Mouse (Mus musculus) midbrain, postnatal 0 days (tissue): ENCODE results near the gene Fpgt. TPM values are rescaled to one million over a fixed set of nuclear protein-coding genes. Genes with fewer than 3 reads are reported as not detected.

Experiments used
- ATAC-seq: fragments of 200-750 bp; cut with Nextera tagmentation; 2 replicates; pipeline ENCODE4 v1.8.0; 2017; ENCODE audit warnings: moderate number of reproducible peaks, mild to moderate bottlenecking, moderate TSS enrichment, moderate library complexity; ENCODE audit not compliant: low FRiP score
- DNase-seq: peaks from one replicate; pipeline ENCODE4 v3.0.0-alpha.2; 2015; ENCODE audit warnings: low spot score
- H3K27ac ChIP-seq: fragments of 300-500 bp; sonication (generic); 2 replicates; pipeline ENCODE4 v1.5.1; 2014; ENCODE audit warnings: low read depth, mild to moderate bottlenecking, low read length, mixed read lengths
- H3K27me3 ChIP-seq: fragments of 300-500 bp; sonication (generic); 2 replicates; pipeline ENCODE4 v1.6.1; 2014; ENCODE audit warnings: low read length, control low read depth, mixed read lengths; ENCODE audit not compliant: insufficient read depth
- H3K36me3 ChIP-seq: fragments of 300-500 bp; sonication (generic); 2 replicates; pipeline ENCODE4 v1.6.1; 2014; ENCODE audit warnings: low read length, control low read depth, mixed read lengths; ENCODE audit not compliant: insufficient read depth
- H3K4me1 ChIP-seq: fragments of 300-500 bp; sonication (generic); 2 replicates; pipeline ENCODE4 v1.6.1; 2014; ENCODE audit warnings: mild to moderate bottlenecking, control low read depth, antibody characterized with exemption, low read length, mixed read lengths; ENCODE audit not compliant: insufficient read depth
- H3K4me2 ChIP-seq: fragments of 300-500 bp; sonication (generic); 2 replicates; pipeline ENCODE4 v1.6.1; 2014; ENCODE audit warnings: low read depth, mild to moderate bottlenecking, low read length, mixed read lengths; ENCODE audit not compliant: poor library complexity, severe bottlenecking
- H3K4me3 ChIP-seq: fragments of 300-500 bp; sonication (generic); 2 replicates; pipeline ENCODE4 v1.5.1; 2014; ENCODE audit warnings: low read depth, mild to moderate bottlenecking, low read length, moderate library complexity
- H3K9ac ChIP-seq: fragments of 300-500 bp; sonication (generic); replicated peaks from 2 replicates; pipeline ENCODE4 v1.6.1; 2014; ENCODE audit warnings: mild to moderate bottlenecking, low read length, moderate library complexity, mixed read lengths; ENCODE audit not compliant: poor library complexity, severe bottlenecking
- H3K9me3 ChIP-seq: fragments of 300-500 bp; sonication (generic); 2 replicates; pipeline ENCODE4 v1.6.1; 2016; ENCODE audit warnings: low read length, control low read depth
- CTCF ChIP-seq: IDR thresholded peaks from 2 replicates; pipeline ENCODE4 v1.5.1; 2016; ENCODE audit warnings: antibody characterized with exemption, mild to moderate bottlenecking
- whole genome bisulfite sequencing: fragments of 180-500 bp; shearing (Covaris S2); extraction: QIAGEN DNeasy Blood & Tissue Kit; methylation state at CpG from one replicate; pipeline ENCODE4 v1.1.7; 2014; 5-methylcytosine and 5-hydroxymethylcytosine counted together
- polyA plus RNA-seq: library from polyadenylated mRNA; unstranded; fragments of >200 nt; fragmentation: Nextera tagmentation; extraction: Ambion mirVana; gene quantifications from 2 replicates; pipeline ENCODE4 v1.2.1, GENCODE M21; 2015
- total RNA-seq: library from RNA; depleted of rRNA; stranded (reverse); fragments of >200 nt; gene quantifications from 2 replicates; pipeline ENCODE4 v1.2.3, GENCODE M21; 2014

Fpgt gene
- total and polyA plus RNA-seq, 2 experiments from 2014 or later = 14.0 to 21.2 TPM

GRCm38 (mm10) chr3:155077908-155078307 is 15.3 kb downstream of the Fpgt start:
- H3K9ac ChIP-seq = no peak overlapping the region
- H3K4me2 ChIP-seq = no peak overlapping the region
- H3K27me3 ChIP-seq = no peaks in the 10 kb centered on the region
- H3K27ac ChIP-seq = no peak overlapping the region
- ATAC-seq (no peak), DNase-seq (no peak)
- 91% methylated on average over 4 of the region's 4 CpGs for WGBS
- H3K4me3 ChIP-seq = no peak overlapping the region
- TF ChIP-seq CTCF = no peak
- no peaks in the 10 kb centered on the region for H3K36me3 ChIP-seq
- no peaks in the 10 kb centered on the region for H3K4me1 ChIP-seq
- H3K9me3 ChIP-seq = no peaks in the 10 kb centered on the region

GRCm38 (mm10) chr3:155059449-155059822 is 33.8 kb downstream of the Fpgt start:
- no peak for ATAC-seq
- H3K4me3 ChIP-seq = no peak overlapping the region
- H3K4me1 ChIP-seq = no peaks in the 10 kb centered on the region
- no peak overlapping the region for H3K9ac ChIP-seq
- no peaks in the 10 kb centered on the region for H3K36me3 ChIP-seq
- no peak overlapping the region for H3K4me2 ChIP-seq
- DNase-seq = no peak
- H3K9me3 ChIP-seq = no peaks in the 10 kb centered on the region
- TF ChIP-seq CTCF = no peak
- no peak overlapping the region for H3K27ac ChIP-seq
- H3K27me3 ChIP-seq = no peaks in the 10 kb centered on the region

GRCm38 (mm10) chr3:155058800-155059448 is 34.3 kb downstream of the Fpgt start:
- no peaks in the 10 kb centered on the region for H3K27me3 ChIP-seq
- ATAC-seq (no peak), DNase-seq (no peak)
- H3K4me3 ChIP-seq = no peak overlapping the region
- no peaks in the 10 kb centered on the region for H3K36me3 ChIP-seq
- TF ChIP-seq CTCF = no peak
- no peaks in the 10 kb centered on the region for H3K4me1 ChIP-seq
- WGBS = 87% methylated on average over 6 of the region's 6 CpGs
- no peak overlapping the region for H3K27ac ChIP-seq
- no peak overlapping the region for H3K9ac ChIP-seq
- no peaks in the 10 kb centered on the region for H3K9me3 ChIP-seq
- H3K4me2 ChIP-seq = no peak overlapping the region

GRCm38 (mm10) chr3:155057566-155057965 is 35.6 kb downstream of the Fpgt start:
- Histone ChIP-seq H3K27ac (no peak overlapping the region), H3K4me3 (no peak overlapping the region), H3K27me3 (no peaks in the 10 kb centered on the region), H3K4me2 (no peak overlapping the region), H3K9ac (no peak overlapping the region), H3K36me3 (no peaks in the 10 kb centered on the region), H3K9me3 (no peaks in the 10 kb centered on the region), H3K4me1 (no peaks in the 10 kb centered on the region)
- no peak for DNase-seq
- no peak for TF ChIP-seq CTCF
- ATAC-seq = no peak

- no peak overlapping the region for H3K4me3 ChIP-seq
- H3K4me2 ChIP-seq = no peak overlapping the region
- no peak overlapping the region for H3K9ac ChIP-seq
- no peaks in the 10 kb centered on the region for H3K27me3 ChIP-seq
- no peaks in the 10 kb centered on the region for H3K9me3 ChIP-seq
- ATAC-seq (no peak), DNase-seq (no peak)
- TF ChIP-seq CTCF = no peak
- no peaks in the 10 kb centered on the region for H3K4me1 ChIP-seq
- H3K36me3 ChIP-seq = no peaks in the 10 kb centered on the region
- H3K27ac ChIP-seq = no peak overlapping the region
These were observed 36.6 kb downstream of the Fpgt start for GRCm38 (mm10) chr3:155056606-155057005.

- Histone ChIP-seq H3K4me1 (no peaks in the 10 kb centered on the region), H3K9ac (no peak within 1 kb of the TSS), H3K9me3 (no peaks in the 10 kb centered on the region), H3K36me3 (no peaks in the 10 kb centered on the region), H3K27me3 (no peaks in the 10 kb centered on the region), H3K4me3 (no peak within 1 kb of the TSS), H3K4me2 (no peak within 1 kb of the TSS), H3K27ac (no peak within 1 kb of the TSS)
- WGBS = 74% methylated on average over 6 of the region's 6 CpGs
- DNase-seq = no peak
- no peak for TF ChIP-seq CTCF
- no peak for ATAC-seq
These were observed 37.8 kb downstream of the Fpgt start, which contains the start of gene Tnni3k for GRCm38 (mm10) chr3:155055231-155055916. TSS of gene Tnni3k (minus strand) at chr3:155055407.
